Mouse (Mus musculus) bone marrow macrophage, adult 2 months (primary cell): ENCODE measurements around the gene Gm27021.

Source experiments
- CTCF ChIP-seq: IDR thresholded peaks from 2 replicates; pipeline ENCODE4 v1.5.1; 2012; ENCODE audit warnings: low read depth, mild to moderate bottlenecking, low read length, moderate library complexity
- POLR2A ChIP-seq: IDR thresholded peaks from 2 replicates; pipeline ENCODE4 v1.6.1; 2012; ENCODE audit warnings: mild to moderate bottlenecking, low read depth, low read length, borderline replicate concordance

- no peak for TF ChIP-seq CTCF
- TF ChIP-seq POLR2A = no peak
Measured at GRCm38 (mm10) chr8:120668374-120668905, 561 bp upstream of the Gm27021 start, which contains the start of gene Emc8.
